Mouse (Mus musculus): ENCODE data around the gene Mpp5. TPM values are rescaled to one million over a fixed set of nuclear protein-coding genes. Genes with fewer than 3 reads are reported as not detected.

Mpp5 gene
- total RNA-seq (2017): 13.7 to 57.8 TPM (median 16.3 TPM) in 3 replicates

- ATAC-seq (replicated peaks; ENCODE audit: insufficient number of reproducible peaks, low FRiP score, low TSS enrichment, poor library complexity, severe bottlenecking): peak; percentile 95
Measured at GRCm38 (mm10) chr12:78748557-78749377, at the start of gene Mpp5. Mpp5 (plus strand) TSS chr12:78748907.

GRCm38 (mm10) chr12:78717783-78718182 lies 30.9 kb upstream of the Mpp5 start:
- ATAC-seq (replicated peaks; ENCODE audit: insufficient number of reproducible peaks, low FRiP score, low TSS enrichment, poor library complexity, severe bottlenecking): no peak

GRCm38 (mm10) chr12:78727723-78728122 lies 21.0 kb upstream of the Mpp5 start:
- ATAC-seq (replicated peaks; ENCODE audit: insufficient number of reproducible peaks, low FRiP score, low TSS enrichment, poor library complexity, severe bottlenecking): no peak

GRCm38 (mm10) chr12:78739633-78740032 lies 9.1 kb upstream of the Mpp5 start:
- ATAC-seq (replicated peaks; ENCODE audit: insufficient number of reproducible peaks, low FRiP score, low TSS enrichment, poor library complexity, severe bottlenecking): no peak

- no peak for ATAC-seq (replicated peaks; ENCODE audit: insufficient number of reproducible peaks, low FRiP score, low TSS enrichment, poor library complexity, severe bottlenecking)
Measured at GRCm38 (mm10) chr12:78740289-78740688, 8.4 kb upstream of the Mpp5 start.

GRCm38 (mm10) chr12:78746226-78746625 lies 2.5 kb upstream of the Mpp5 start:
- no peak for ATAC-seq (replicated peaks; ENCODE audit: insufficient number of reproducible peaks, low FRiP score, low TSS enrichment, poor library complexity, severe bottlenecking)

- no peak for ATAC-seq (replicated peaks; ENCODE audit: insufficient number of reproducible peaks, low FRiP score, low TSS enrichment, poor library complexity, severe bottlenecking)
Measured at GRCm38 (mm10) chr12:78747406-78747805, 1.3 kb upstream of the Mpp5 start.

GRCm38 (mm10) chr12:78748113-78748512 lies 594 bp upstream of the Mpp5 start:
- no peak for ATAC-seq (replicated peaks; ENCODE audit: insufficient number of reproducible peaks, low FRiP score, low TSS enrichment, poor library complexity, severe bottlenecking)

- no peak for ATAC-seq (replicated peaks; ENCODE audit: insufficient number of reproducible peaks, low FRiP score, low TSS enrichment, poor library complexity, severe bottlenecking)
Measured at GRCm38 (mm10) chr12:78749378-78749801, 683 bp downstream of the Mpp5 start.

GRCm38 (mm10) chr12:78761979-78762378 lies 13.3 kb downstream of the Mpp5 start:
- no peak for ATAC-seq (replicated peaks; ENCODE audit: insufficient number of reproducible peaks, low FRiP score, low TSS enrichment, poor library complexity, severe bottlenecking)

- no peak for ATAC-seq (replicated peaks; ENCODE audit: insufficient number of reproducible peaks, low FRiP score, low TSS enrichment, poor library complexity, severe bottlenecking)
Measured at GRCm38 (mm10) chr12:78769031-78769713, 20.5 kb downstream of the Mpp5 start.

GRCm38 (mm10) chr12:78773211-78773610 lies 24.5 kb downstream of the Mpp5 start:
- ATAC-seq (replicated peaks; ENCODE audit: insufficient number of reproducible peaks, low FRiP score, low TSS enrichment, poor library complexity, severe bottlenecking): no peak

GRCm38 (mm10) chr12:78777916-78778315 lies 29.2 kb downstream of the Mpp5 start:
- ATAC-seq (replicated peaks; ENCODE audit: insufficient number of reproducible peaks, low FRiP score, low TSS enrichment, poor library complexity, severe bottlenecking): no peak

- ATAC-seq (replicated peaks; ENCODE audit: insufficient number of reproducible peaks, low FRiP score, low TSS enrichment, poor library complexity, severe bottlenecking): no peak
Measured at GRCm38 (mm10) chr12:78778423-78779067, 29.8 kb downstream of the Mpp5 start.

GRCm38 (mm10) chr12:78788266-78788873 lies 39.7 kb downstream of the Mpp5 start:
- ATAC-seq (replicated peaks; ENCODE audit: insufficient number of reproducible peaks, low FRiP score, low TSS enrichment, poor library complexity, severe bottlenecking): no peak

GRCm38 (mm10) chr12:78790791-78791190 lies 42.1 kb downstream of the Mpp5 start:
- ATAC-seq (replicated peaks; ENCODE audit: insufficient number of reproducible peaks, low FRiP score, low TSS enrichment, poor library complexity, severe bottlenecking): no peak

GRCm38 (mm10) chr12:78794236-78794635 lies 45.5 kb downstream of the Mpp5 start:
- ATAC-seq (replicated peaks; ENCODE audit: insufficient number of reproducible peaks, low FRiP score, low TSS enrichment, poor library complexity, severe bottlenecking): no peak

- ATAC-seq (replicated peaks; ENCODE audit: insufficient number of reproducible peaks, low FRiP score, low TSS enrichment, poor library complexity, severe bottlenecking): no peak
Measured at GRCm38 (mm10) chr12:78800036-78800435, 51.3 kb downstream of the Mpp5 start.

GRCm38 (mm10) chr12:78801836-78802235 lies 53.1 kb downstream of the Mpp5 start:
- ATAC-seq (replicated peaks; ENCODE audit: insufficient number of reproducible peaks, low FRiP score, low TSS enrichment, poor library complexity, severe bottlenecking): no peak

Data from monocyte, adult 5-6 weeks (primary cell).